Mouse (Mus musculus) cerebellum, adult 2 months (tissue): Measurements from ENCODE around the gene Tmbim4.

Source experiments
- CTCF ChIP-seq: fragments of 200-500 bp; IDR thresholded peaks from 2 replicates; pipeline ENCODE4 v1.5.1; 2011; ENCODE audit warnings: low read depth, mild to moderate bottlenecking, control low read depth, low read length, moderate library complexity, borderline replicate concordance; ENCODE audit not compliant: insufficient read depth
- POLR2A ChIP-seq: fragments of 200-500 bp; IDR thresholded peaks from 2 replicates; pipeline ENCODE4 v1.6.1; 2011; ENCODE audit warnings: low read length, control low read depth, borderline replicate concordance; ENCODE audit not compliant: insufficient read depth

GRCm38 (mm10) chr10:120162840-120163239 lies 38.5 kb upstream of the Tmbim4 start:
- no peak for TF ChIP-seq CTCF
- TF ChIP-seq POLR2A: no peak
